Mouse (Mus musculus): ENCODE measurements around the gene Rhox4a. TPM values are rescaled to one million over a fixed set of nuclear protein-coding genes. Genes with fewer than 3 reads are reported as not detected.
"Not testable (repeated sequence)": the region's sequence is repeated elsewhere in the genome, so short reads cannot be mapped to it uniquely, and the experiment has no call there.

Rhox4a gene
- polyA plus RNA-seq (2015; fragmentation: Nextera tagmentation; extraction: Ambion mirVana): not detected in 2 replicates

GRCm38 (mm10) chrX:37265038-37265437 is at the start of gene Rhox4a:
TSS of gene Rhox4a (plus strand) at chrX:37265338.
- H3K4me2 ChIP-seq; H3K36me3 ChIP-seq; H3K27me3 ChIP-seq; H3K9me3 ChIP-seq; H3K9ac ChIP-seq; H3K4me1 ChIP-seq (replicated peaks); H3K4me3 ChIP-seq; ATAC-seq (ENCODE audit: low read depth); H3K27ac ChIP-seq (replicated peaks): not testable (repeated sequence)
- over 99% methylated on average over 11 of the region's 19 CpGs for WGBS

DNA sequence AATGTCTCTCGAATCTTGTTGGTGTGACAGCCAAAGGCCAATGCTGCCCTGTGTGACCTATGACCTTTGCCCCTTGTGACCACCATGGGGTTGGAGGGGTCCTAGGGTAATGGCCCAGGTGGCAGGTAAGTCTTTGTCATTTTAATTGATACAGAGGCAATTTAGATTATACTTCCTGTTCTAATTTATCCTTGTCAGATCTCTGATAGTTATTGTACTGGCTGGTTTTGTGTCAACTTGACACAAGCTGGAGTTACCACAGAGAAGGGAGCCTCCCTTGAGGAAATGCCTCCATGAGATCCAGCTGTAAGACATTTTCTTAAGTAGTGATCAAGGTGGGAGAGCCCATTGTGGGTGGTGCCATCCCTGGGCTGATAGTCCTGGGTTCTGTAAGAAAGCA is 43.0 kb upstream of the Rhox4a start, which contains the start of gene Rhox1:
TSS of gene Rhox1 (minus strand) at position 101 of the 400 bp plus-strand sequence.
- H3K9me3 ChIP-seq; H3K9ac ChIP-seq; H3K27me3 ChIP-seq; H3K27ac ChIP-seq (replicated peaks); ATAC-seq (ENCODE audit: low read depth); H3K4me2 ChIP-seq; H3K4me1 ChIP-seq (replicated peaks); H3K36me3 ChIP-seq; H3K4me3 ChIP-seq: not testable (repeated sequence)
- 83% methylated on average over 1 of the region's 1 CpGs for WGBS

GRCm38 (mm10) chrX:37244676-37245075 is 20.5 kb upstream of the Rhox4a start, which contains the start of gene Rhox2a:
TSS of gene Rhox2a (plus strand) at chrX:37244976.
- WGBS: 83% methylated on average over 1 of the region's 9 CpGs

GRCm38 (mm10) chrX:37249619-37250018 is 15.5 kb upstream of the Rhox4a start, which contains the start of gene Rhox3a:
TSS of gene Rhox3a (plus strand) at chrX:37249919.
- H3K4me1 ChIP-seq (replicated peaks); H3K27ac ChIP-seq (replicated peaks); ATAC-seq (ENCODE audit: low read depth): not testable (repeated sequence)

More at GRCm38 (mm10) chrX:37244676-37245075, 20.5 kb upstream of the Rhox4a start, which contains the start of gene Rhox2a:
- H3K4me3 ChIP-seq; H3K4me1 ChIP-seq (replicated peaks); H3K36me3 ChIP-seq; H3K27ac ChIP-seq (replicated peaks); H3K9ac ChIP-seq; ATAC-seq (ENCODE audit: low read depth); H3K27me3 ChIP-seq; H3K4me2 ChIP-seq; H3K9me3 ChIP-seq: not testable (repeated sequence)

More at GRCm38 (mm10) chrX:37249619-37250018, 15.5 kb upstream of the Rhox4a start, which contains the start of gene Rhox3a:
- 73% methylated on average over 1 of the region's 3 CpGs for WGBS
- not testable (repeated sequence) for H3K9me3 ChIP-seq, H3K9ac ChIP-seq, H3K4me3 ChIP-seq, H3K4me2 ChIP-seq, H3K36me3 ChIP-seq, H3K27me3 ChIP-seq

Other genes starting within 250 kb of the Rhox4a start
- 0.15 TPM in 1 of 2 replicates, not detected in the other for gene Sowahd, start 216.5 kb upstream of the Rhox4a start, polyA plus RNA-seq (2015; fragmentation: Nextera tagmentation; extraction: Ambion mirVana)
- gene Rpl39, start 179.9 kb upstream of the Rhox4a start, polyA plus RNA-seq (2015; fragmentation: Nextera tagmentation; extraction: Ambion mirVana): 319 and 363 TPM in 2 replicates
- gene Upf3b, start 155.0 kb upstream of the Rhox4a start, polyA plus RNA-seq (2015; fragmentation: Nextera tagmentation; extraction: Ambion mirVana): 28.8 and 33.6 TPM in 2 replicates
- 22.8 and 23.0 TPM in 2 replicates for gene Nkap, start 138.5 kb upstream of the Rhox4a start, polyA plus RNA-seq (2015; fragmentation: Nextera tagmentation; extraction: Ambion mirVana)
- 0.21 and 0.43 TPM in 2 replicates for gene Akap14, start 96.5 kb upstream of the Rhox4a start, polyA plus RNA-seq (2015; fragmentation: Nextera tagmentation; extraction: Ambion mirVana)
- gene Ndufa1, start 74.2 kb upstream of the Rhox4a start, polyA plus RNA-seq (2015; fragmentation: Nextera tagmentation; extraction: Ambion mirVana): 592 and 661 TPM in 2 replicates
- 18.9 and 20.0 TPM in 2 replicates for gene Rnf113a1, start 74.1 kb upstream of the Rhox4a start, polyA plus RNA-seq (2015; fragmentation: Nextera tagmentation; extraction: Ambion mirVana)
- not detected in 2 replicates for gene Gm9, start 54.3 kb upstream of the Rhox4a start, polyA plus RNA-seq (2015; fragmentation: Nextera tagmentation; extraction: Ambion mirVana)
- gene Rhox1, start 43.1 kb upstream of the Rhox4a start, polyA plus RNA-seq (2015; fragmentation: Nextera tagmentation; extraction: Ambion mirVana): not detected in 2 replicates
- gene Rhox2a, start 20.4 kb upstream of the Rhox4a start, polyA plus RNA-seq (2015; fragmentation: Nextera tagmentation; extraction: Ambion mirVana): not detected in 2 replicates
- gene Rhox3a, start 15.4 kb upstream of the Rhox4a start, polyA plus RNA-seq (2015; fragmentation: Nextera tagmentation; extraction: Ambion mirVana): not detected in 2 replicates
- not detected in 2 replicates for gene Rhox3a2, start 114.7 kb downstream of the Rhox4a start, polyA plus RNA-seq (2015; fragmentation: Nextera tagmentation; extraction: Ambion mirVana)
- gene Rhox4a2, start 125.5 kb downstream of the Rhox4a start, polyA plus RNA-seq (2015; fragmentation: Nextera tagmentation; extraction: Ambion mirVana): not detected in 2 replicates
- gene Rhox2b, start 146.7 kb downstream of the Rhox4a start, polyA plus RNA-seq (2015; fragmentation: Nextera tagmentation; extraction: Ambion mirVana): not detected in 2 replicates
- gene Rhox4b, start 167.2 kb downstream of the Rhox4a start, polyA plus RNA-seq (2015; fragmentation: Nextera tagmentation; extraction: Ambion mirVana): not detected in 2 replicates
- gene Rhox2c, start 188.3 kb downstream of the Rhox4a start, polyA plus RNA-seq (2015; fragmentation: Nextera tagmentation; extraction: Ambion mirVana): not detected in 2 replicates
- not detected in 2 replicates for gene Rhox3c, start 193.2 kb downstream of the Rhox4a start, polyA plus RNA-seq (2015; fragmentation: Nextera tagmentation; extraction: Ambion mirVana)
- gene Rhox4c, start 215.0 kb downstream of the Rhox4a start, polyA plus RNA-seq (2015; fragmentation: Nextera tagmentation; extraction: Ambion mirVana): not detected in 2 replicates
- gene Rhox2d, start 228.1 kb downstream of the Rhox4a start, polyA plus RNA-seq (2015; fragmentation: Nextera tagmentation; extraction: Ambion mirVana): not detected in 2 replicates
- gene Rhox4d, start 249.0 kb downstream of the Rhox4a start, polyA plus RNA-seq (2015; fragmentation: Nextera tagmentation; extraction: Ambion mirVana): not detected in 2 replicates

Data from neural tube, embryonic 13.5 days (tissue).